Mouse (Mus musculus) thymus, adult 2 months (tissue): ENCODE data around the gene Got1.

Experiments used
- CTCF ChIP-seq: fragments of 200-500 bp; IDR thresholded peaks from 2 replicates; pipeline ENCODE4 v1.5.1; 2012; ENCODE audit warnings: mild to moderate bottlenecking, control low read depth, low read length, moderate library complexity, borderline replicate concordance; ENCODE audit not compliant: control insufficient read depth, poor library complexity, insufficient read depth; ENCODE audit errors: extremely low read depth
- POLR2A ChIP-seq: fragments of 200-500 bp; IDR thresholded peaks from 2 replicates; pipeline ENCODE4 v1.6.1; 2012; ENCODE audit warnings: mild to moderate bottlenecking, low read length, control low read depth, moderate library complexity; ENCODE audit not compliant: control insufficient read depth, poor library complexity, insufficient read depth; ENCODE audit errors: extremely low read depth

DNA sequence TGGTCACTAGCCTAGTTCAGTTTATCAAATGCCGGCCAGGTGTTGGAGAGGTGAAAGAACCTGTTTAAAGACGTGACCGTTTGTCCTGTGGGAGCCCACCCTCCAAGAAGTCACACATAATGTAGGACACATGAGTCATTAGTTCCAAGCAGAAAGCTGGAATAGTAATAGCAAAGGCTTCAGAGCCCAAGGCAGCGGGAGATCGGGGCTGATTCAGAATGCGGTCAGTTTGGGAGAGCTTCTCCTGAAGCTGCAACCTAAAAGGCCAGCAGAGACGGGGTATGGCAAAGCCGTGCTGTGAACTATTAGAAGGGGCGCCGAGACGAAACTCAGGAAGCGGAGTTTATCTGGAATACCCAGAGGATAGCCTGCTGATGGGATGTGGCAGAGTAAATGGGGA is 63.9 kb downstream of the Got1 start:
- TF ChIP-seq POLR2A (no peak), CTCF (no peak)
